24 mouse cellular contexts compared by ENCODE assay signal in genomic region chr5:21866750-21867149, GRCm38 (mm10). TPM values are rescaled to one million over a fixed set of nuclear protein-coding genes. Genes with fewer than 3 reads are reported as not detected.
DNase-seq lines count a peak whose midpoint lies in the region; ATAC-seq lines count a peak whose summit lies in the region.
"Had no signal": no experiment of that assay in that cellular context is flagged by ENCODE, and none has a peak within 500 bp of the region (broad histone marks: within the 10 kb centered on the region; RNA-seq: fewer than 3 reads in every experiment).

No protein-coding gene starts in this region.

- H3K4me2 ChIP-seq in limb, embryonic 12.5 days = peak overlapping the region; percentile 69; the same call in 1 of the 2 replicates
- no peak overlapping the region; the same call in 1 of the 2 replicates for H3K4me2 ChIP-seq in forebrain, embryonic 16.5 days (ENCODE audit: low read length)
- H3K4me2 ChIP-seq in midbrain, embryonic 16.5 days (ENCODE audit: low read length) = peak overlapping the region; percentile 71
- H3K4me2 ChIP-seq: liver, embryonic 12.5 days had no signal

- no peaks in the 10 kb centered on the region for H3K36me3 ChIP-seq in limb, embryonic 12.5 days
- no peaks in the 10 kb centered on the region for H3K36me3 ChIP-seq in limb, embryonic 10.5 days
- no peaks in the 10 kb centered on the region for H3K36me3 ChIP-seq in forebrain, embryonic 10.5 days (replicated peaks)
- no peaks in the 10 kb centered on the region for H3K36me3 ChIP-seq in forebrain, embryonic 16.5 days (ENCODE audit: control insufficient read depth, insufficient read depth)
- H3K36me3 ChIP-seq in midbrain, embryonic 16.5 days (ENCODE audit: control insufficient read depth, insufficient read depth, low read length) = no peaks in the 10 kb centered on the region
- H3K36me3 ChIP-seq: embryonic facial prominence, embryonic 15.5 days; heart, embryonic 10.5 days; liver, embryonic 12.5 days; stomach, embryonic 15.5 days had no signal

- H3K9me3 ChIP-seq in limb, embryonic 12.5 days = no peaks in the 10 kb centered on the region
- H3K9me3 ChIP-seq in limb, embryonic 10.5 days (replicated peaks) = no peaks in the 10 kb centered on the region
- H3K9me3 ChIP-seq in forebrain, embryonic 10.5 days = no peaks in the 10 kb centered on the region
- H3K9me3 ChIP-seq in forebrain, embryonic 16.5 days (ENCODE audit: control insufficient read depth, low read length) = no peaks in the 10 kb centered on the region
- H3K9me3 ChIP-seq in midbrain, embryonic 16.5 days (replicated peaks; ENCODE audit: control insufficient read depth, low read length, poor library complexity, severe bottlenecking) = no peaks in the 10 kb centered on the region
- H3K9me3 ChIP-seq: embryonic facial prominence, embryonic 15.5 days; heart, embryonic 10.5 days; liver, embryonic 12.5 days; stomach, embryonic 15.5 days had no signal

- no peak overlapping the region for H3K27ac ChIP-seq in limb, embryonic 12.5 days
- no peak overlapping the region for H3K27ac ChIP-seq in limb, embryonic 10.5 days
- H3K27ac ChIP-seq in forebrain, embryonic 10.5 days = peak overlapping the region; percentile 69
- H3K27ac ChIP-seq in forebrain, embryonic 16.5 days (ENCODE audit: low read length) = no peak overlapping the region
- H3K27ac ChIP-seq in midbrain, embryonic 16.5 days (ENCODE audit: low read length) = peak overlapping the region; percentile 47; the same call in 1 of the 2 replicates
- H3K27ac ChIP-seq: embryonic facial prominence, embryonic 15.5 days; heart, embryonic 10.5 days; liver, embryonic 12.5 days; stomach, embryonic 15.5 days had no signal

- peaks cover 10% of the 10 kb centered on the region; the same call in 1 of the 2 replicates for H3K27me3 ChIP-seq in limb, embryonic 12.5 days
- peaks cover 12% of the 10 kb centered on the region for H3K27me3 ChIP-seq in limb, embryonic 10.5 days (ENCODE audit: low read depth, poor library complexity, severe bottlenecking)
- H3K27me3 ChIP-seq in forebrain, embryonic 10.5 days (ENCODE audit: poor library complexity, severe bottlenecking) = peaks cover 10% of the 10 kb centered on the region
- H3K27me3 ChIP-seq in forebrain, embryonic 16.5 days (replicated peaks; ENCODE audit: control insufficient read depth, insufficient read depth, low read length) = no peaks in the 10 kb centered on the region
- H3K27me3 ChIP-seq in midbrain, embryonic 16.5 days (ENCODE audit: control insufficient read depth, insufficient read depth, low read depth, low read length) = no peaks in the 10 kb centered on the region
- H3K27me3 ChIP-seq: embryonic facial prominence, embryonic 15.5 days; stomach, embryonic 15.5 days had no signal

- H3K4me1 ChIP-seq in limb, embryonic 12.5 days (replicated peaks) = peaks cover 14% of the 10 kb centered on the region
- peaks cover 17% of the 10 kb centered on the region for H3K4me1 ChIP-seq in limb, embryonic 10.5 days
- peaks cover 20% of the 10 kb centered on the region for H3K4me1 ChIP-seq in forebrain, embryonic 10.5 days
- peaks cover 6% of the 10 kb centered on the region for H3K4me1 ChIP-seq in forebrain, embryonic 16.5 days (replicated peaks; ENCODE audit: control insufficient read depth, insufficient read depth, low read length)
- peaks cover 6% of the 10 kb centered on the region; the same call in 1 of the 2 replicates for H3K4me1 ChIP-seq in midbrain, embryonic 16.5 days (ENCODE audit: control insufficient read depth, insufficient read depth, low read length)
- H3K4me1 ChIP-seq: liver, embryonic 12.5 days; stomach, embryonic 15.5 days had no signal

- no peak overlapping the region for H3K4me3 ChIP-seq in limb, embryonic 12.5 days (replicated peaks)
- no peak overlapping the region for H3K4me3 ChIP-seq in limb, embryonic 10.5 days
- peak overlapping the region; percentile 48; the same call in 1 of the 2 replicates for H3K4me3 ChIP-seq in forebrain, embryonic 10.5 days
- H3K4me3 ChIP-seq in forebrain, embryonic 16.5 days (replicated peaks; ENCODE audit: low read length) = no peak overlapping the region
- H3K4me3 ChIP-seq in midbrain, embryonic 16.5 days (ENCODE audit: low read depth, low read length) = no peak overlapping the region
- H3K4me3 ChIP-seq: liver, embryonic 12.5 days; stomach, embryonic 15.5 days had no signal

- ATAC-seq in limb, embryonic 12.5 days (ENCODE audit: insufficient number of reproducible peaks, insufficient read depth, low FRiP score, low TSS enrichment, low read depth) = peak; percentile 63; the same call in 1 of the 2 replicates
- peak; percentile 29; the same call in 1 of the 2 replicates for ATAC-seq in forebrain, embryonic 16.5 days
- ATAC-seq in midbrain, embryonic 16.5 days = peak; percentile 54; the same call in 1 of the 2 replicates
- no peak for ATAC-seq in erythroblast, adult 5-6 weeks (replicated peaks; ENCODE audit: low FRiP score, poor library complexity, severe bottlenecking)
- ATAC-seq in megakaryocyte, adult 5-6 weeks (ENCODE audit: poor library complexity, severe bottlenecking) = no peak
- ATAC-seq: activated CD4-positive, CD25-positive, alpha-beta regulatory T cell, adult 4 months; liver, embryonic 12.5 days; Patski had no signal

- 65% methylated on average over 8 of the region's 8 CpGs for WGBS in limb, embryonic 12.5 days
- WGBS in limb, embryonic 10.5 days = 60% methylated on average over 8 of the region's 8 CpGs
- WGBS in forebrain, embryonic 10.5 days = 62% methylated on average over 8 of the region's 8 CpGs
- WGBS in forebrain, embryonic 16.5 days = 54% methylated on average over 8 of the region's 8 CpGs
- 65% methylated on average over 8 of the region's 8 CpGs for WGBS in midbrain, embryonic 16.5 days

- DNase-seq in limb, embryonic 10.5 days (ENCODE audit: low spot score) = no peak
- DNase-seq in forebrain, embryonic 10.5 days (ENCODE audit: extremely low spot score, low spot score) = no peak
- no peak for DNase-seq in cerebellum, postnatal 14 days
- DNase-seq: adrenal gland, postnatal 25 days; B cell, adult 2 months; gastrocnemius, postnatal 25 days; heart, postnatal 10 days; lung, postnatal 10 days had no signal

- no peak overlapping the region for H3K9ac ChIP-seq in limb, embryonic 12.5 days (replicated peaks)
- H3K9ac ChIP-seq in forebrain, embryonic 16.5 days (replicated peaks; ENCODE audit: low read depth, low read length) = no peak overlapping the region
- peak overlapping the region; percentile 50; the same call in 1 of the 2 replicates for H3K9ac ChIP-seq in midbrain, embryonic 16.5 days (ENCODE audit: low read depth, low read length)
- H3K9ac ChIP-seq: embryonic facial prominence, embryonic 15.5 days; liver, embryonic 12.5 days; stomach, embryonic 15.5 days had no signal

RNA-seq across cellular contexts. Expression of gene Slc26a5, which starts 1.3 kb away (rescaled TPM):
- polyA plus RNA-seq in limb, embryonic 12.5 days (2016; fragmentation: Nextera tagmentation; extraction: Ambion mirVana) = 0.10 and 0.20 TPM in 2 replicates
- polyA plus RNA-seq in limb, embryonic 10.5 days (2016; fragmentation: Nextera tagmentation; extraction: Ambion mirVana) = 0.05 TPM in 1 of 2 replicates, not detected in the other
- 0.10 and 0.32 TPM in 2 replicates for polyA plus RNA-seq in forebrain, embryonic 10.5 days (2016; fragmentation: Nextera tagmentation; extraction: Ambion mirVana)
- polyA plus RNA-seq in forebrain, embryonic 16.5 days (2015; fragmentation: Nextera tagmentation; extraction: Ambion mirVana) = 0.11 and 0.25 TPM in 2 replicates
- polyA plus RNA-seq in midbrain, embryonic 16.5 days (2015; fragmentation: Nextera tagmentation; extraction: Ambion mirVana) = 0.34 and 0.42 TPM in 2 replicates
- total RNA-seq in erythroblast, adult 5-6 weeks (2015; ENCODE audit: low replicate concordance) = not detected in 2 replicates
- not detected in 2 replicates for total RNA-seq in erythroblast, adult 5-6 weeks (2017; ENCODE audit: low replicate concordance)
- total RNA-seq in megakaryocyte, adult 5-6 weeks (2015) = not detected in 2 replicates
- not detected in 2 replicates for total RNA-seq in megakaryocyte, adult 5-6 weeks (2017)
- total RNA-seq: adrenal gland, postnatal 25 days; gastrocnemius, postnatal 25 days; heart, postnatal 10 days; layer of hippocampus, postnatal 25 days; megakaryocyte-erythroid progenitor cell, adult 5-6 weeks had no signal
- polyA plus RNA-seq: activated CD4-positive, CD25-positive, alpha-beta regulatory T cell, adult 4 months; embryonic facial prominence, embryonic 15.5 days; heart, embryonic 10.5 days; intestine, embryonic 14.5 days; kidney, embryonic 14.5 days; liver, embryonic 12.5 days; Patski; spleen, adult 2 months; stomach, embryonic 15.5 days had no signal

Comparison
In these comparisons a context has a peak if more than half of its experiments do, and no peak if none do; other contexts are left out.
1. H3K27ac ChIP-seq: peak in forebrain, embryonic 10.5 days (single experiment) and midbrain, embryonic 16.5 days (single experiment); none in limb, embryonic 12.5 days (single experiment), limb, embryonic 10.5 days (single experiment) and forebrain, embryonic 16.5 days (single experiment).
2. ATAC-seq: peak in limb, embryonic 12.5 days (single experiment), forebrain, embryonic 16.5 days (single experiment) and midbrain, embryonic 16.5 days (single experiment); none in erythroblast, adult 5-6 weeks (single experiment) and megakaryocyte, adult 5-6 weeks (single experiment).